Mouse (Mus musculus) heart, adult 8-10 months (tissue): ENCODE results near the gene Mgat4a. TPM values are rescaled to one million over a fixed set of nuclear protein-coding genes. Genes with fewer than 3 reads are reported as not detected.

Source experiments
- DNase-seq: peaks from one replicate; pipeline ENCODE4 v3.0.0; 2022; ENCODE audit warnings: low spot score
- total RNA-seq, 4 experiments: library from RNA; stranded (reverse); gene quantifications; 2 replicates each; pipeline ENCODE4 v1.2.4; 2022

Gene Mgat4a
- total RNA-seq, result 10 to 100 TPM in 2 of 4 experiments, 1 to 10 TPM in 2; 7.6 to 10.6 (median 9.4) TPM

DNA sequence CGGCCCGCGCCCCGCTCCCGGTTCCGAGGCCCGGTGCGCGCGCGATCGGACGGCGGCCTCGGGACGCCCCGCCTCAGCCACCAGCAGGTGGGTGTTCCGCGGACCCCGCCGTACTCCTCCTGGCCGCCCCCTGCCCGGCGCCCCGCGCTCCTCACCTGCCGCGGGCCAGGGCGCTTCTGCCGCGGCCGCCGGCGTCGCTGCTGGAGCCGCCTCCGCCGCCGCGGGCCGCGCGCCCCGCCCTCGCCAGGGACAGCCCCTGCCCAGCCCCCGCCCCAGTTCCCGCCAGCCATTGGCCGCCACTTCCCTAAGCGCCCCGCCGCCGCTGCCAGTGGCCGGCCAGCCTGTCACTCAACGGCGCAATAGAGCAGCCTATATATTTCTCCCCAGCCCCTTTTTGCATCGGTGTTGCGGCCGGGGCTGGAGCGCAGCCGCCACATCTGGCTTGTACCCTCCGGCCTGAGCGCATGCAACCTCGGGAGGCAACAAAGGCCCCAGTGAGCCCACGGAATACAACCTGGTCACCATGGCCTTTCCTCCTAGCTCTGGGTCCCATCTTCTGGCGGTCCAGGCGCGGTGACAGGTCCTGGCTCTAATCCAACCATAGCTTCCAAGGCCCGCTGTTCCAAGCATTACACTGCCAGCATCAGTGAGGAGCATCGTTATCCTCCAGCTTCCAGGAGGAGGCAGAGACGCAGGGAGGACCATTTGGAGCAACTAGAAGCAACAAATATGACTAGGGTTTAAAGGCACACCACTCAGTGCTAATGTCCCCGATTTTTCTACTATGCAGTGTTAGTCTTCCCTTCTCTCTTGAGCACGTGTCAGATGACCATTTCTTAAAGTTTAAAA is at the start of gene Mgat4a:
Gene Mgat4a (minus strand): TSS at position 207 of the 849 bp plus-strand sequence.
- peak; percentile 89 for DNase-seq

DNA sequence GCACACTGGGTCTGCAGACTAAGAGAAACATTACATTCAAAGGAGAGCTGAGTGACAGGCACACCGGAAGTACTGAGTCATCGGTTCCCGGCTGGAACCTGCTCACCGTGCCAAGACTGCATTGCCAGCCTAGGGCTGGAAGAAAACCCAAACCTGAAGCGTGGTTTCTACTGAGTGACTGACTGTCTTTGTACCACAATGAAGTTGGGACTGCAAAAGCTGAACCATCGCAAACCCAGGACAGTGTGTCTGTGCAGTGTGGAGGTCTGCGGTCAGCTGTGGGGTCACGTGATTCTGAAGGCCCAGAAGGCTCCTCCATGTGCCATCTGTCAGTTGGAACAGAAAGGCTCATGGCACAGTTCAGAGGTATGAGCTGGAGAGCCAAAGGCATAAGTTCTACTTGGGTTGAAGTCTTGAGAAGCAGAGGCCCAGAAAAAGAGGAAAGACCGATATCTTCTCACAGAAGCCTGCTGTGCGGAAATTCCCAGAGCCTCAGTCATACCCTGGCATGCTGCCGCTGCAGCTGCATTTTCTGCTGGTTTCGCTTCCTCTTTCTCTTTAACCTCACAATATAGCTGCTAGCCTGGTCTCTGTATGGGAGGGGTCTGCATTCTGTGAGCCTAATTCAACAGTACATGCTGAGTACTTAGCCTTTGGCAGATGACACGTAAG is 45.1 kb upstream of the Mgat4a start:
- DNase-seq, result peak; percentile 91

DNA sequence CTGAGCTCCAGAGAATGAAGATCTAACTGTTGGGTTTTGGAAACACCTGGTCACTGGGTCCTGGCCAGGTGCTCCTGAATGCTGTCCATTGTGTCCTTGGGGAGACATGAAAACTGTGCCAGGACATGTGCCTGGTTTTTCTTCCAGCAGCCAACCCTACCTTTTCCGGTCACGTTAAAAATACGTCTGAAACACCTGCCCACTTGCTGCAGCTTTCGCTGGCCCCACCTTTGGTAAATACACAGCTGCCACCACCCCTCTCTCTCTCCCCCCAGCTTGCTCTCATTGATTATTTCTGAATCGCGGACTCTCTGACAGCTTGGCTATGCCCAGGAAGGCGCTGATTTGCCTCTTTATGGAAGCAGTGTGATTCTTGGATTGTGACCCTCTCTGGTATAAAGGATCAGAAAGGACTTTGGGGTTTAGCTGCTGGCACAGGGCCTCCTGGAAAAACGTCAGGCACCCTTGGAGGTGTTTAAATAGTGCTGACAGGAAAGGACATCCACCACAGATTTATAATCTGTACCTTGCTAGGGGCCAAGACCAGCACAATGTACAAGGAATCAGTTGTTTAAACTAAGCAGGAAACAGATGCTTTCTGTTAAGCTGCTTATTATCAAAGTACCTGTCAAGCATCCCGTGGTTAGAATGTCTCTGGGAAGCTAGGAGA is 43.1 kb upstream of the Mgat4a start:
- DNase-seq, result no peak

DNA sequence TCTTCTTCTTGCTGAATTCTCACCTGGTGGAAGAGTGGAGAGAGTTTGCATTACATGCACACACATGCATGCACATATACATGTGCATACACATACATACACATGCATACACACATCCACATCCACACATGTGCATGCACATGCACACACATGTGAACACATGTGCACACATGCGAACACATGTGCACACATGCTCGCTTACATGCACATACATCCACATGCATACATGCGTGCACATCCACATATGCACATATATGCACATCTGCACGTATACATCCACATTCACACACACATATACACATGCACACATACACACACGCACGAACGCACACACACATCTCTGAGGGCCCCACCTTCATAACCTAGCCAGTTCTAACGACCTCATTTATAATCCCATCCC is 42.4 kb upstream of the Mgat4a start:
- DNase-seq, result no peak

DNA sequence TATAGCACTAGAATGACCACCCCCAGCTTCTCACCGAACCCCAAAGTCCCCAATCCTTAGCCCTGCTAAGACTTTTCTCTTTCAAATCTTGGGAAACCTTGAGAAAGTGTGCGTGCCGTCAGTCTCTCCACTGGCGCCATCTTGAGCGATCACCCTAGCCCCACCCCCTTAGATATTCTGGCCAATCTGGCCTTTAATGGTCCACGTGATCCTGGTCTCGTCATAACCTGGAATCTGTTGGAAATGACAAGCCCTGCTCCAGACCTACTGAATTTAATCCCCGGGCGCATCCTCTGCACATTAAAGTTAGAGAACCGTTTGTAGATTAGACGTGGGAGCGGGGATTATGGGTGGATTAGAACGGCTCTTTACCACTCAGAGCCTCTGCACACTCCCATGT is 38.9 kb upstream of the Mgat4a start:
- no peak for DNase-seq

DNA sequence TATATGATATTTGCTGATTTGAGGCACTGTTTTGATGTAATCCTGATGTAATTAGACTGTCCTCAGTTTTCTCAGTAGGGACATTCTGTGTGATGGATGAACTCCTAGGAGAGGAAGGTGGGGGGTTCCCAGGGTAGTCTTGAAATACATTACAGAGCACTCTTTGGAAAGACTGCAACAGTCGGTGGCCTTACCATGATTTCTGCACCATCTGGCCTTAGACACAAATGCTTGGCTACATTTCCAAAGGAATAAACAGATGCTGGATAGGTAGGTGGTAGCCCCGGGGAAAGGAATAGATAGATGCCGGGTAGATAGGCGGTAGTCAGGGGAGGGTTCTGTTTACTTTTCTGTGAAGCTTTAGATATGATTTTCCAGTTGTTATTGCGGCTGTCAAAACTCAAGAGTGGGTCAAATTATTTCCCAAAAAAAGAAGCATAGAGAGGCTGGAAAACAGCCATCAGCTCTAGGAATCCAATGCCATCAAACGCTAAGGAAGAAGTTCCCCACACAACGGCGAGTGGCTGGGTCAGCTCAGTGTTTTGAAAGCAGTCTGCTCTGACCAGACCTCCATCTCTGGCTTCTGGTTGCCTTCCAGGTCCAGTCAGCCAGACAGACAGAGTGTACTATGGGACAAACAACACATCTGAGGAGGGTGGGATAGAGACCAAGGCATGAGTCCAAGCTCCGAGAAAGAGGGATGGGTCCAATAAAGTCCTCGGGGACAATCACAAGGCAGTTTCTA is 31.9 kb upstream of the Mgat4a start:
- peak; percentile 16 for DNase-seq

DNA sequence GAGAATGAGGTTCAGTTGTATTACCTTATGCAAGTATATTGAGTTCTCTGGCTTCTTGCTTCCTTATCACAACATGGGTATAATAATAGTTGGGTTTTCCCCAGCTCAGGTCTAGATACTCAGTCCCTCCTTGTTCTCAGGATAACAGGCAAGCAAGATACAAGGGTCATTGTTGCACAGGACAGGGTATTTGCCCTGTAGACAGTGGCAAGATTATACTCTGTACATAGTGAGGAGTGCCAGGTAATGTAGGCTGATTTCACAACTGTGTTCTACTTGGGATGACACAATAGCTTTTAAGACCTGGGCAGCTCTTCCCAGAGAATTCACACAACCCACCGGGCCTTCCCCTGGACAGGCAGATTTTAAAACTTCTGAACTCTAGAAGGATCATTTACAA is 27.6 kb upstream of the Mgat4a start:
- no peak for DNase-seq

DNA sequence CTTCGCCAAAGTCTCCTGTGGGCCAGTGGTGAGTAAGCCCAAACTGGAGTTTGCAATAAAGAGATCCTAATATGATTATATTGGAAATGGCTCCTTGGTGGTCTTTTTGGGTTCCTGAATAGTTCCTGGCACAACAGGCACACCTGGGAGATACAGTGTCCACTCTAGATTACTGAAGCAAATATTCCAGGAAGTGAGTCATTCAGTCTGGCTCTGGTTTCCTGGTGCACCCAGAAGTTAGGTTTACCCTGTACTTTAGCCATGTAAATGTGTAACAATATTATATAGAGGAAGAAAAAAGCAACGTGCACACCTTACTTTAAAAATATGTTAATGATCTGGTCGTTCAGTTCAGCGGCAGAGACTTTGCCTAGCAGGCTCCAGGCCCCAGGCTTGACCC is 25.9 kb upstream of the Mgat4a start:
- no peak for DNase-seq

DNA sequence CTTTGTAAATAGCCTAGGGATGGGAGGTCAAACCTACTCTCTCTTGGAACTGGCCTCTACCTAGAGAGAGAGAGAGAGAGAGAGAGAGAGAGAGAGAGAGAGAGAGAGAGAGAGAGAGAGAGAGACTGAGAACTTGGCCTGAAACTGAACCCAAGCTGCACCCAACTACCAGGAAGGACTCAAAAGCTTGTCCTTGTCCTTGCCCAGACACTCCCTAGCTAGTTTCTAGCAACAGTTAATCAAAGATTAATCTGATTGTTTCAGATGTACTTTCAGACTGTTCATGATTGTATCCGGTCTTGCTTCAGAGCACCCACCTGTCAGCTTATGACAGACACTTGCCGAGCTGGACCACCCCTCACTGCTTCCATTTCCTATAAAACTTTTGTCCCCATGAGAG is 25.5 kb upstream of the Mgat4a start:
- no peak for DNase-seq

DNA sequence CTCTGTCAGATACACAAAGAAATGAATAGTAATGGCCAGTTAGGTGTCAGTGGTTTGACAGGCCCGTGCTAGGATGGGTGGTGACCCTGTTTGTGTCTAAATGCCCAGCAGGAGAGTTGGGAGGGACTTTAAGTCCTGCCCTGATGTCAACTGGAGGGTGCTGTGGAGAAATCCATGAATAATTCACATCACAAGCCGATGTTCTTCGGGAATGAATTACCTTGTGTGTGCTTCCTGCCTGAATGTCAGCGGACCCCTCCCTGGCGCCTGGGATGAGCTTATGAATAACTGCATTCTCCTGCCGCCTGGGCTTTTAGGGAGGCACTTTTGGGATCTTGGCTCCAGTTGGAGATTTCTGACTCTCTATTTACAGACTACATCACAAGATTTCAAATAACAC is 24.6 kb upstream of the Mgat4a start:
- no peak for DNase-seq

DNA sequence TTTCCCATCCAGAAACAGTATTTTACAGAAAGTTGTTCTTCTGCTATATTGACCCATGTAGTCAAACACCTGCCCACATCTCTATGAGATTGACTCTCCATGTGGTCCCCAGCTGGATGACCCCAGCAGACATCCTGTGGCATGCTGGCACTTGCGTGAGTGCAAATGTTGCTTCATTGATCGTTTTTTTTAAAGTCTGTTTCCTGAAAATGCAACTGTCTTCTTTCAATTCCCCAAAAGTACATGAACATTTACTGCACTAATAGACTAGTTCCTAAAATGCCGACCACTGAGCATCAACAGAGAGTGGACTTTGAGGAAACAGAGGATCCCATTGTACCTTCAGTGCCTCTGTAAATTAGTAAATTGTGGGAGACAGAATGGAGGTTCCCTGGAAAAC is 21.1 kb upstream of the Mgat4a start:
- peak; percentile 30 for DNase-seq

DNA sequence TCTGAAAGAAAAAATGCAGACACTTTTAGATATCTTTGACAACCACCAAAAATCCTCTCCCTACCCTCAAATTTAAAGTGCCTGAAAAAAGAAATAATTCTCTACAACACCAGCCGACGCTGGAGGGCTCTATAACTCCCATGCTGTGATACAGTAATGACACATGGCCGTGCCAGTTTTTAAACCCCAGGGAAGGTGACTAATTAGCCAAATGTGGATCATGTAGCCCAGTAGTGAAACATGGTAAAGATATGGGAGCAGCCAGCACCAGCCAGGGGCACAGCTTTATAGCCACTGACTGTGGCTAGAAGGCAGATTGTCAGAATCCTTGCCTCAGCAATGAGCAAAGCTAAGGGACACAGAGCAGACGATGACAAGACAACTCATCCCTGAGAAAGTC is 19.5 kb upstream of the Mgat4a start:
- DNase-seq, result no peak

DNA sequence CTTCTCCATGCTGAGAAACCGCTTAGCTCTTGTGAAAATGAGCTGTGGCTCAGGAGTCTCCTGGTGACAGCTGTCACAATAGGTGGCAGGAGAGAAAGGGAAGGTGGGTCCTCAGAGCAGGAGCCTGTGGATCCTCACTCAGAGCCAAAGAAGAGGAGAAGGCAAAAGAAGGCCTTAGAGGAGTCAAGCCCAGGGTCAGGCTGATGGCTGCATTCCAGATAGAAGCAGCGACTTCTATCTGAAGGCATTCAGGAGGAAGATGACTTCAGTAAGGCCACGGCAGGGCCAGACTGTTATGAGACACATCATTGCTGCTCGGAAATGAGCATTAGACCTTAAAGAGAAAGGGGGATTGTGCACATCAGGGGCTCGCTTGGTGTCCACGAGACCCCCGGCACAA is 11.2 kb upstream of the Mgat4a start:
- no peak for DNase-seq

DNA sequence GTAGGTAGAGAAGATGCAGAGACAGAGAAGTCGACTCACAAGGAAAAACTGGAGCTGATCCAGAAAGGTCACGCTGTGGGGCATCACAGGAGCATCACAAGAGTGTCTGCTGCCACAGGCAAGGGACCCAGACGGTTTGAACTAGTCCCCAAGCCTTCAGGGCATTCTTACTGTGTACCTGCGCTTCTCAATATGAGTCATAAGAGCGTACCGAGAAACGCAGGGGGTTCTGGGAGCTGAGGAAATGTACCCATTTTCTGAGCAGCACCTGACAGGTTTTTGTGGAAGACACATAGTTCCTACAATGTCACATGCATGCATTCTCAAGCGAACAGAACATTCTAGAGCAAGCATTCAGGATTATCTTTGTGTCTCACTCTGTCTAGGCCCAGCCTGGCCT is 8.7 kb upstream of the Mgat4a start:
- DNase-seq, result no peak

DNA sequence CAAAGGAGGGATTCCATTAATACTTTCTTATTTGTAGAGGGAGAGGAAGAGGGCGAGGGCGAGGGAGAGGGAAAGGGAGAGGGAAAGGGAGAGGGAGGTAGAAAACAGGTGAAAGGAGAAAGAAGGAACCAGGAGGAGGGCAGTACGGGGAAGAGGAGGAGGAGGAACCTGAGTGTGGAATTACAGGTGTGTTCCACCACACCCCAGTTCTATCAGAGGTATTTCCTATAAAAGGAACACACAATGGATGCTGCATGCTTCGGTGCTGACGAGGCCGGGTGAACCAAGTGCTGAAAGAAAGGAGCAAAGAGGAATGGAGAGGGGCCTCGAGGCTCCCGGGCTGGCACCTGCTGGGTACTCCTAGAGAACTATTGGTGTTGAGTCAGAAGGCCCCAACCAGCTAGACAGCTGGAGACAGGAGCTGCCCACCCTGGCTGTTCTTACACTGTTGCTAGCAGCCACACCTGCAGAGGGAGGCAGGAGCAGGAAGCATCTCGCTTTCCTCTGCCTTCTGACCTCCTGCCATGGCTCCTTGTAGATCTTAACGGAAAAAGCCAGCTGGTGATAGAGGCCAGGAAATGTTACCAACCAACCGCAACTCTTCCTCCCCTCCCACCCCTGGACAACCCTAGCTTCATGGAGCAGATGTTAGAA is 5.7 kb upstream of the Mgat4a start:
- no peak for DNase-seq

DNA sequence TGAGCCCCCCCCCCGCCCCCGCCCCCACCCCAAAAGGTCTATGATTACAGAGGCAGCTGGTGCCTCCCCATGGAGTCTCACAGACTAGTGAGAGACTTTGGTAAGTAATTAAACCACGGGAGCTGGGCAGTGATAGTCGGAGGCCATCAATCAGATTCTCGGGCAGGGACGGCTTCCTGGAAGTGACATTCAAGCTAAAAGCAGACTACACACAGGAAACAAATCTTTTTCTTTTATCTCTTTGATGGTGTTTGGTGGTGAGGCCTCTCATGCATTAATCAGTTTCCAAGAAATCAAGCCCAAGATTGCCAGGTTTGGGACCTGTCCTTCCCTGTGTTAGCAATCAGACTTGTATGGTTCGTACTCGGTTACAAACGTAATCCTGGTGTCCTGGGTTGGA is 3.4 kb upstream of the Mgat4a start:
- DNase-seq, result no peak

DNA sequence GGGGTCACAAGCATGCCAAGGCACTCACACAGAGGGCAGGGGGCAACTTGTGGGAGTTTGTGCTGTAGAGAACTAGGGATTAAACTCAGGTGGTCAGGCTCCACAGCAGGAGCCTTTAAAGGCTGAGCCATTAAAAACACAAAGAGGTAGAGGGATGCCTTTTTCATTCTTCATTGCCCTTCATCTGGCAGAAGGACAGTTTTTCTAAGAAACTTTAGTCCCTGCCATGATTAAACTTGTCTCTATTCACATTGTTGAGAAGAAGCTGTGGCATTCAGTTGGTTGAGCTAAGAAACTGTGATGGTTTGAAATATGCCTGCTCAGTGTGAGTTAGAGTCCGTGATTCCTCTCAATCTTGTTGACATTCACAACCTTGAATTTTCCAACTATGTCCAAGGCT is 2.2 kb upstream of the Mgat4a start:
- DNase-seq, result no peak

DNA sequence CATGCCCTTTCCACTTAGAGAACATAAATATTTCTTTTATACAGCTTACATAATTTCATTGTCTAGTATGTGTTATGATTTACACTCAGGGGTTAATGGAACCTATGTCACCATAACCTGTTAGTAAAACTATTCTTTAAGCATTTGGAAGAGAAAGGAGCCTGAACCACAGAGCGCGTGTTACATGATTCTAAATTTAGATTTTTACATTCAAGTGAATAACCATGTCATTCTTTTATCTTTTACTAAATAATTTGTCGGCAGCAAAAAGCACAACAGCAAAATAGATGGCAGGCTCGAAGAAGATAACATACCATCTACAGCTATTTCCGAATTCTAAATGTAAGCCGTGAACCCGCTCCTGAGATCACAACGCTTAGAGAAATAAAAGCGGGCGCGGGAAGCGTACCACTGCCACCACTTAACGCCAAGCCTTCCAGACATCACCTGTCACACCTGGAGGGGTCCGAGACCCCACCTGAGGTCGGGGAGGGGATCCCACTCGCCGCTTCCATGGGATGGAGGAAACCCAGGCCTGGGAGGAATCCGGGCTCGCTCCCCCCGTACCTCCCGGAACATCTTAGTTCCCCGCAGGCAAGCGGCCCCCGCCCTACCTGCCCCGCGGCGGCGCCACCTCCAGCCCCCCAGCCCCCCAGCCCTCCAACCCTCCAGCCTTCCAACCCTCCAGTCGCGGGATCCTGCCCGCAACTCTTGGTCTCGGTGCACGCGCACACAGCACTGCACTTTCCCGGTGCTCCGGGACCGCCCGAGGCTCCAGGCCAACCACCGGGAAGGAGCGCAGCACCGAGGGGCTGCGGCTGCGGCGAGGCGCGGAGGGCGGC is 627 bp downstream of the Mgat4a start:
- no peak for DNase-seq

DNA sequence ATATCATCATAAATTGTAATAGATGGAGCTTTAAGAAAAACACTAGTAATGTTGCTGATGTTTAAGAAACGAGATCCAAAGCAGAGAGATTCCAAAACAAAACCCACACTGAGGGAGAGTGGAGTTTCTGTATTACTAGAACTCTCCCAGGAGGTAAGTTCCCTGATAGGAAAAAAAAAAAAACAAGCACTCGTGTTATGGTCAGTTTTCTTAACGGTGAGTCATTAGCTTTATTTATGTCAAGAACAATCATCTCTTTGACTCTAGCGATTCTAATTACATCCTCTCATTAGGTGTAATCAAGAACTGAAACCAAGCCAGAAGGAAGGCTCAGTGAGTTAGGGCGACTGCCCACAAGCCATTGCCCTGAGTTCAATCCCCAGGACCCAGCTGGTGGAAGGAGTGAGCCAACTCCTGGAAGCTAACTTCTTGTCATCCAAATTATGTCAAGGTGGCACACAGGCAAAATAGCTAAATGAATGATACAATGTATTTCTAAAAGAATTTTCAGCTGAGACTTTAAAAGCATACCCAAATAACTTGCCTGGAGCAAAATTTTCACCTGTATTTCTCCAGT is 6.2 kb downstream of the Mgat4a start:
- DNase-seq, result no peak

DNA sequence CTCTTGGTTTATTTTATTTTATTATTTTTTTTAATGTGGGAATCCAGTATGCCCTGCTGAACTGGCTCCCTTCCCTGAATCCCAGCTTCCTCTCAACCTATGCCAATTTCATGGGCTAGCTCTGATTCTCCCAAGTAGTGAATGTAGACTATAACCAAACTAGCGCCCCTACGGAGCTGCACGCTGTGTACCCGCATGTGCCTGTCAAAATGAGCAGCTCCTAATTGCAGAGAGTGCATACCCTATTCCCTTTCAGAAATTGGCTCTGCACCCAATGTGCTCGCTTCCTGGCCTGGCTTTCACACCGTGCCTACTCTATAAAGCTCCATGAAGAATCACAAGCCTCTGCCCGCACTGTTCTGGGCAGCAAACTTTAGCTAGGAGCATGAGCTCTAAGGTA is 7.6 kb downstream of the Mgat4a start:
- DNase-seq, result no peak
